Mouse (Mus musculus) bone marrow, adult 2 months (tissue): ENCODE measurements at regions not wholly inside any gene's neighbourhood (a gene's known extent, or its start where the extent isn't known, plus 50 kb on each side); places are given as distances from the start of the nearest gene placed in this dataset.

Source experiments
- H3K27ac ChIP-seq: fragments of 200-500 bp; 2 replicates; pipeline ENCODE4 v1.5.1; 2012; ENCODE audit warnings: low read depth, mild to moderate bottlenecking, control low read depth, inconsistent platforms, low read length; ENCODE audit not compliant: control insufficient read depth, poor library complexity, insufficient read depth
- H3K4me1 ChIP-seq: fragments of 200-500 bp; 2 replicates; pipeline ENCODE4 v1.6.1; 2011; ENCODE audit warnings: low read length; ENCODE audit not compliant: control insufficient read depth, insufficient read depth
- H3K4me3 ChIP-seq: fragments of 200-500 bp; replicated peaks from 2 replicates; pipeline ENCODE3; 2011; ENCODE audit warnings: mild to moderate bottlenecking, low read depth, low read length, control low read depth; ENCODE audit not compliant: control insufficient read depth
- CTCF ChIP-seq: fragments of 200-500 bp; IDR thresholded peaks from 2 replicates; pipeline ENCODE4 v1.5.1; 2011; ENCODE audit warnings: low read length, control low read depth; ENCODE audit not compliant: control insufficient read depth, insufficient read depth
- POLR2A ChIP-seq: fragments of 200-500 bp; IDR thresholded peaks from 2 replicates; pipeline ENCODE4 v1.6.1; 2011; ENCODE audit warnings: low read depth, mild to moderate bottlenecking, control low read depth, low read length, borderline replicate concordance; ENCODE audit not compliant: control insufficient read depth
- WGBS: fragments of 180-500 bp; shearing (Covaris S2); methylation state at CpG from one replicate; pipeline ENCODE4 v1.1.7; 2018; 5-methylcytosine and 5-hydroxymethylcytosine counted together

DNA sequence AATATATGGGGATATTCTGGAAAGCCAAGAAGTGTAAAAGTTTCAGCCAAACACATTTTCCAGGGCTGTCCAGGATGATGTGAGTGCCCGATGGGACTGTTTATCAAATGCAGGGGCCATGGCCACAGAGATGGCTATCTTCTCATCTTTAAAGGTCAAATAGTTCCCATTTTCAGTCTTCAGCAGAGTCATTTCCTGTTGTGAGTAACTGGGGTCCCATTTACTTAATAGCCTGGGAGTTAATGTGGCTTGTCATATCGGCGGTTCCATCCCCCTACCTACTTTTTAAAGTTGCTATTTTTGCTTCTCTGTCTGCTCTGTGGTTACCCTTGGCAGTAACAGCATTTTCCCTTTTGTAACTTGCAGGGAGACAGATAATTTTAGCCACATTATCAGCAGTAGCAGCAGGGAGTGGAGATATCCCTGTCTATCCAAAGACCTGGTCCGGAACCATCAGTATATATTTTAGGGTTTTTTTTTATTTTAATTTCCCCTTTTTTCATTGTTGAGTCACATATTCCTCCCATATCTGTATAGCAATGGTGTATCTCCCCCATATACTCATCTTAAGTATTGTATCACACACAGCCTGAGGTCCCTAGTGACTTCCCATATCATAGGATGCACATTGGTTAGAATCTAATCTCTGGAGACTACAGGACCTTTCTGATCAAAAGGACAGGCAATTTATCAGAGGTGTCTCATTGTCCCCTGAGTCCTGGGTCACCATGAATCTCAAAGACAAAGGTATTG lies 103.2 kb downstream of the Stk35 start:
- Histone ChIP-seq H3K27ac (0 out of 2 replicates have a peak overlapping the region, but pooled peaks have one; percentile 27), H3K4me1 (no peaks in the 10 kb centered on the region; the same call in 1 of the 2 replicates), H3K4me3 (no peak overlapping the region)
- 3% methylated on average over 4 of the region's 4 CpGs for WGBS
- TF ChIP-seq CTCF (no peak), POLR2A (no peak)

DNA sequence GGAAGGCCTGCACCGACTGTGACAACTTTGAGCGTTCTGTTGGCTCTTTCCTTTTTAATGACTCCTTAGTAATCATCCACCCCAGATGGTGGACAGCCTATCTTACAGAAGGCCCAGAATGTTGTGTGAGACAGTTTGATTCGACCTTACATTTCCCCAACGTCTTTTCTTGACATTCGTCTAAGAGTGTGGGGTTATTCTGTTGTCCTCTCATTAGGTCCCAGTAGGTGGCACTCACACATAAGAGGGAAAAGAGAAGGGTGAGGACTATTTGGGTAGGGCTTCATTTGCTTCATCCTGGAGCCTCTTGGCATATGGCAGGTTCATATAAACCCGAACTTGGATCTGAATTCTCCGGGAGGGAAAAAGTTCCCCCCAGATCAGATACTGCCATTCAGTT lies 104.4 kb downstream of the Stk35 start:
- no peak overlapping the region for H3K27ac ChIP-seq
- H3K4me1 ChIP-seq: no peaks in the 10 kb centered on the region; the same call in 1 of the 2 replicates
- H3K4me3 ChIP-seq: no peak overlapping the region
- 28% methylated on average over 7 of the region's 7 CpGs for WGBS
- TF ChIP-seq CTCF (no peak), POLR2A (no peak)

DNA sequence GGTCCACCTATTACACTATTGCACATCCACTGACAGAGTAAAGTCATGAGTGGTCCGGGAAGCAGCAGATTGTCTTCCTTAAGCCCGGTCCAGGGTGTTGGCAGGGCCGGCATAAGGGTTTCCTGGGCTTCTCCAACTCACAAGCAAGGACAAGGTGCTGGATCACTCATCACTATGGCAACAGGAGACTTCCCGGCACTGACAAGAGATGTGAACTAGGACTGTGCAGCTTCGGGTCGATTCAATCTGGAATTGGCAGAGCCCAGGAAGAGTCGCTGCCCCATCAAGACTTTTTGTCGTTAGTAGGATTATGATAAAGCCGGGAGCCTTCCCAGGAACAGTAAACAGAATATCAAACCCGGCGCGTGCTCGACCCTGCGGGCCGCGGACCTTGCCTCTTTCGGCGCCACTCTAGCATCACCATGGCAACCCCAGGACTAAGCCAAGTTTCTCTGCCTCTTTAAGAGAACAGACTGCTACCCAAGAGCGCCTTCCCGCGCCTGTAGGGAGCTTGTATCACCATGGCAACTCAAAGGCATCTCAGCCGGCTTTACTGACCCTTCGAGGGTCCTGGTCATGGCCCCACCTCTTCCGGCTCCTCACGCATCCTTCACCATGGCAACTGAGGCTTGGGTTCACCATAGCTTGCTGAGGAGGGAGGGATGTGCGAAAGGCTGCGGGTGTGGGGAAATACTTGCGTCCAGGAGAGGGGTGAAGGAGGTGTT lies 103.3 kb upstream of the Tgm3 start:
- Histone ChIP-seq H3K4me3 (no peak overlapping the region), H3K4me1 (no peaks in the 10 kb centered on the region), H3K27ac (no peak overlapping the region)
- WGBS: 9% methylated on average over 28 of the region's 28 CpGs
- no peak for TF ChIP-seq POLR2A
- no peak for TF ChIP-seq CTCF

DNA sequence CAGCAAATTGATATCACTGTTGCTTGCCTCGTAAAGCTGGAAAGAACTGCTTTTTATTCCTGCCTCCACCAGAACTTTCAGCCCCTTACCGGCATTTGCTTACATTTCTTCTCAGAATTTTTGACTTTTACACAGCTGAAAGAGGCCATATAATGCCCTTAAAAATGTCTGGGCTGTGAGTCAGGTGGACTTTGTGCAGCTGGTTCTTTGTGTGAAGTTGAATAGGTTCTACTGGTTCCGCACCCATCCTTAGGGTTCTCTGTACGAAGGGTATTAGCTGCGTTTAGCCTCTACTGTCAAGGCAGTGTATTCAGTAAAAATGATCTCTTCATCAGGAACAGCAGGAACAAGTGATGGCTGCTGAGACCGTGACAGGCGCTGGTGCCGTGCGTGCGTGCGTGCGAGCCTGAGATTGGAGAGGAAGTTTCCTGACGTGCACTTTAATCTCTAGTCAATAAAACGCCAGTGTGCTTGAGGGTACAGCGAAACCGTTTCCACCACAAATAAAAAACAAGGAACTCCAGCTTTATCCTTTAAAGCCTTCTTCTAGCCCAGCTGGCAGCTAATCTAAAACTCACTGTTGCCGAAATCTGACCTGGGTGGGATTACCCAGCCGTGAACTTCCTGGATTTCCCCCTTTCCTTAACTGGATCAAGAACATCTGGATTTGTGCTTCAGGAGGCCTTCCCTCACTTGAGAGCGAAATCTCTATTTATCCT lies 100.8 kb upstream of the Tgm3 start:
- Histone ChIP-seq H3K4me3 (no peak overlapping the region), H3K4me1 (no peaks in the 10 kb centered on the region), H3K27ac (no peak overlapping the region)
- no peak for TF ChIP-seq CTCF
- no peak for TF ChIP-seq POLR2A
- 47% methylated on average over 19 of the region's 19 CpGs for WGBS

DNA sequence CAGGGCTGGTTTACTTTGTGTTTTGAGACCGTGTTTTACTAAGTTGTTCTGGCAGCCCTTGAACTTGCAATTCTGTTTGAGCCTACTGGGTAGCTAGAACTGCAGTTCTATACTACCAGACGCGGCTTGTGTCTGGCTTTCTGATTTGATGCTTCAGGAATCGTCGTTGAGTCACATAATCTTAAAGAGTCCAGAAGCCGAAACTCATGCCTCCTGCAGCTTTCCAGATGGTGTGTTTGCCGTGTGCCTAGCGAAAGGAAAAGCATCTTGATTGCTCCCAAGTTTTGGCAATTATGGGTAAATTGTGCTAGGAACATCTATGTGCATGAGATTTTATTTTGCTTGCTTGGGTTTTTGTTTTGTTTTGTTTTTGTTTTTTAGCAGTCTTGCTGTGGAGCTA lies 99.6 kb upstream of the Tgm3 start:
- WGBS: 78% methylated on average over 8 of the region's 8 CpGs
- no peaks in the 10 kb centered on the region for H3K4me1 ChIP-seq
- no peak overlapping the region for H3K4me3 ChIP-seq
- no peak for TF ChIP-seq POLR2A
- H3K27ac ChIP-seq: no peak overlapping the region

GRCm38 (mm10) chr2:129914261-129914660 lies 97.9 kb upstream of the Tgm3 start:
- no peak for TF ChIP-seq CTCF
- 72% methylated on average over 8 of the region's 8 CpGs for WGBS
- Histone ChIP-seq H3K4me3 (no peak overlapping the region), H3K27ac (no peak overlapping the region), H3K4me1 (no peaks in the 10 kb centered on the region)

- Histone ChIP-seq H3K27ac (no peak overlapping the region), H3K4me3 (no peak overlapping the region), H3K4me1 (no peaks in the 10 kb centered on the region)
- no peak for TF ChIP-seq CTCF
- no peak for TF ChIP-seq POLR2A
- WGBS: 84% methylated on average over 7 of the region's 7 CpGs
Measured at GRCm38 (mm10) chr2:129916411-129916810, 95.7 kb upstream of the Tgm3 start.

DNA sequence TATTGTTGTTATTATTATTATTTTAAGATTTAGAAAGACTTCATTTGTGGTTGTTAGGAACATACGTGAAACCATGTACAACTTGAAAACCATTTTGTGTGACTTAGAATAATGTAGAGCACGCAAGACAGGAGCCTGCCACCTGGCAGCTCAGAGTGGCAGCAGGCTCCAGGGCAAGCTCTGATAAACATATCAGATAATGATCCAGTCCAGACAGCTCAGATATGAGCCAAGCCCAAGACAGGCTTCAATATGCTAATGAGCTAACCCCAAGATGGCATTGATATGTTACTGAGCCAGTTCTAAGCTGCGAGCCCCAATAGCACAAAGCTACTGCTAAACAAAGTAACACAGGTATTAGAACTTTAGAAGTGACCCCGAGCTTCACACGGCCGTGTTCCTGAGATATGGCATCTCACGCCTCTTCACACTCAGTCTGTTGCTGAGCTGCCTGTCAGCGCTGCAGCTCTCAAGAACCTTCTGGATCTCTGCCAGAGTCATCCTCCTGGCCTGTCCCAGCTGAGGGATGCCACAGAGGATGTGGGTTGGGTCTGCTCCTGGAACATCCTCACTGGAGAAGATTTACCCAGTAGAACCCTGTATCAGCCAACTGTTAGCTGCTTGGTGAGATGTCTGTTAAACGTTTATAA lies 93.9 kb upstream of the Tgm3 start:
- no peaks in the 10 kb centered on the region for H3K4me1 ChIP-seq
- 72% methylated on average over 9 of the region's 9 CpGs for WGBS
- TF ChIP-seq CTCF (no peak), POLR2A (no peak)
- H3K4me3 ChIP-seq: no peak overlapping the region
- H3K27ac ChIP-seq: no peak overlapping the region
